Mouse (Mus musculus) urinary bladder, adult 2 months (tissue): Measurements from ENCODE around the gene Cpne6. TPM values are rescaled to one million over a fixed set of nuclear protein-coding genes. Genes with fewer than 3 reads are reported as not detected.

Experiments used
- DNase-seq: peaks from one replicate; pipeline ENCODE4 v3.0.0; 2022; ENCODE audit warnings: low spot score
- polyA plus RNA-seq: library from polyadenylated mRNA; depleted of rRNA; stranded (reverse); fragments of >200 nt; gene quantifications from 2 replicates; pipeline ENCODE4 v1.2.3, GENCODE M21; 2012

The Cpne6 gene
- polyA plus RNA-seq, 1 experiment: 3.0 TPM

GRCm38 (mm10) chr14:55497449-55497821 lies 12.8 kb upstream of the Cpne6 start:
- peak; percentile 83 for DNase-seq

- DNase-seq: no peak
These were observed 4.6 kb upstream of the Cpne6 start for GRCm38 (mm10) chr14:55505612-55506011.

- no peak for DNase-seq
These were observed 2.4 kb upstream of the Cpne6 start for GRCm38 (mm10) chr14:55507801-55508200.

GRCm38 (mm10) chr14:55509540-55509939 lies 705 bp upstream of the Cpne6 start:
- DNase-seq: no peak

GRCm38 (mm10) chr14:55511037-55511436 lies 792 bp downstream of the Cpne6 start:
- no peak for DNase-seq

- DNase-seq: no peak
These were observed 3.7 kb downstream of the Cpne6 start for GRCm38 (mm10) chr14:55513927-55514326.

GRCm38 (mm10) chr14:55515846-55516245 lies 5.6 kb downstream of the Cpne6 start:
- no peak for DNase-seq

GRCm38 (mm10) chr14:55518897-55519296 lies 8.7 kb downstream of the Cpne6 start:
- DNase-seq: no peak

- no peak for DNase-seq
These were observed 9.4 kb downstream of the Cpne6 start for GRCm38 (mm10) chr14:55519604-55520003.

- DNase-seq: no peak
These were observed 10.5 kb downstream of the Cpne6 start for GRCm38 (mm10) chr14:55520451-55521361.

GRCm38 (mm10) chr14:55524062-55524461 lies 13.8 kb downstream of the Cpne6 start:
- no peak for DNase-seq

- DNase-seq: no peak
These were observed 14.5 kb downstream of the Cpne6 start, which contains the start of gene Nrl for GRCm38 (mm10) chr14:55524785-55525184. Gene Nrl (minus strand): TSS chr14:55524981.

- DNase-seq: no peak
These were observed 16.4 kb downstream of the Cpne6 start for GRCm38 (mm10) chr14:55526674-55527073.

GRCm38 (mm10) chr14:55527940-55528339 lies 17.7 kb downstream of the Cpne6 start:
- DNase-seq: no peak

GRCm38 (mm10) chr14:55536116-55536745 lies 26.0 kb downstream of the Cpne6 start:
- DNase-seq: no peak

GRCm38 (mm10) chr14:55540067-55540786 lies 30.0 kb downstream of the Cpne6 start, which contains the start of gene Pck2:
Gene Pck2 (plus strand): TSS chr14:55540266.
- peak; percentile 70 for DNase-seq

GRCm38 (mm10) chr14:55540787-55541321 lies 30.6 kb downstream of the Cpne6 start:
- peak; percentile 69 for DNase-seq

- DNase-seq: no peak
These were observed 32.0 kb downstream of the Cpne6 start for GRCm38 (mm10) chr14:55542268-55542667.

GRCm38 (mm10) chr14:55544334-55544733 lies 34.1 kb downstream of the Cpne6 start:
- no peak for DNase-seq

GRCm38 (mm10) chr14:55550191-55550590 lies 39.9 kb downstream of the Cpne6 start:
- DNase-seq: no peak

- no peak for DNase-seq
These were observed 41.1 kb downstream of the Cpne6 start for GRCm38 (mm10) chr14:55551347-55551746.

- no peak for DNase-seq
These were observed 41.5 kb downstream of the Cpne6 start for GRCm38 (mm10) chr14:55551794-55552193.
